ENCODE assay signal across 16 mouse cellular contexts in genomic region chr15:67417742-67418163, GRCm38 (mm10).
"Had no signal": no experiment of that assay in that cellular context is flagged by ENCODE, and none has a peak within 500 bp of the region (broad histone marks: within the 10 kb centered on the region; RNA-seq: fewer than 3 reads in every experiment).

No protein-coding gene starts in this region.

- H3K36me3 ChIP-seq: limb, embryonic 10.5 days; liver, embryonic 12.5 days; lung, embryonic 15.5 days; midbrain, embryonic 12.5 days; neural tube, embryonic 13.5 days had no signal

- H3K9me3 ChIP-seq: limb, embryonic 10.5 days; liver, embryonic 12.5 days; lung, embryonic 15.5 days; megakaryocyte, embryonic 14.5 days; midbrain, embryonic 12.5 days; neural tube, embryonic 13.5 days had no signal

- H3K27me3 ChIP-seq: liver, embryonic 12.5 days; lung, embryonic 15.5 days; megakaryocyte, embryonic 14.5 days; midbrain, embryonic 12.5 days; neural tube, embryonic 13.5 days had no signal

- H3K4me1 ChIP-seq: lung, embryonic 15.5 days; midbrain, embryonic 12.5 days; neural tube, embryonic 13.5 days had no signal

- DNase-seq: kidney, adult 2 months; kidney, postnatal 25 days; liver, postnatal 0 days; lung, postnatal 14 days; retina, postnatal 1 day; right cerebral cortex, postnatal 4 days; spleen, adult 18-20 months; thymus, postnatal 14 days had no signal

- H3K4me2 ChIP-seq: liver, embryonic 12.5 days; lung, embryonic 15.5 days; midbrain, embryonic 12.5 days; neural tube, embryonic 13.5 days had no signal

- H3K27ac ChIP-seq: limb, embryonic 10.5 days; liver, embryonic 12.5 days; lung, embryonic 15.5 days; macrophage; midbrain, embryonic 12.5 days; neural tube, embryonic 13.5 days had no signal

- H3K9ac ChIP-seq: liver, embryonic 12.5 days; liver, postnatal 0 days; lung, embryonic 15.5 days; midbrain, embryonic 12.5 days; neural tube, embryonic 13.5 days had no signal

- H3K4me3 ChIP-seq: limb, embryonic 10.5 days; liver, embryonic 12.5 days; lung, embryonic 15.5 days; megakaryocyte, embryonic 14.5 days; midbrain, embryonic 12.5 days; neural tube, embryonic 13.5 days had no signal

- ATAC-seq: intestine, embryonic 16.5 days; liver, embryonic 12.5 days; liver, postnatal 0 days had no signal
